Mouse (Mus musculus) testis, adult 2 months (tissue): ENCODE data around the gene Rpl18a. TPM values are rescaled to one million over a fixed set of nuclear protein-coding genes. Genes with fewer than 3 reads are reported as not detected.

Experiments
- H3K27ac ChIP-seq: fragments of 200-500 bp; 2 replicates; pipeline ENCODE4 v1.5.1; 2012; ENCODE audit warnings: low read depth, low read length; ENCODE audit not compliant: control insufficient read depth, insufficient read depth
- H3K27me3 ChIP-seq: fragments of 200-500 bp; 2 replicates; pipeline ENCODE4 v1.6.1; 2012; ENCODE audit warnings: mild to moderate bottlenecking, low read length, moderate library complexity; ENCODE audit not compliant: control insufficient read depth, insufficient read depth
- H3K36me3 ChIP-seq: fragments of 200-500 bp; 2 replicates; pipeline ENCODE4 v1.6.1; 2012; ENCODE audit warnings: mild to moderate bottlenecking, low read length; ENCODE audit not compliant: control insufficient read depth, insufficient read depth
- H3K4me1 ChIP-seq: fragments of 200-500 bp; 2 replicates; pipeline ENCODE4 v1.6.1; 2012; ENCODE audit warnings: low read length; ENCODE audit not compliant: control insufficient read depth, insufficient read depth
- H3K4me3 ChIP-seq: fragments of 200-500 bp; 2 replicates; pipeline ENCODE4 v1.5.1; 2012; ENCODE audit warnings: low read depth, mild to moderate bottlenecking, low read length, moderate library complexity, mixed read lengths; ENCODE audit not compliant: control insufficient read depth
- CTCF ChIP-seq: fragments of 200-500 bp; IDR thresholded peaks from 2 replicates; pipeline ENCODE4 v1.5.1; 2012; ENCODE audit warnings: low read depth, mild to moderate bottlenecking, inconsistent platforms, low read length, moderate library complexity; ENCODE audit not compliant: control insufficient read depth, insufficient read depth, insufficient replicate concordance
- POLR2A ChIP-seq: fragments of 200-500 bp; IDR thresholded peaks from 2 replicates; pipeline ENCODE4 v1.6.1; 2012; ENCODE audit warnings: low read depth, mild to moderate bottlenecking, inconsistent platforms, low read length, moderate library complexity; ENCODE audit not compliant: control insufficient read depth
- polyA plus RNA-seq: library from polyadenylated mRNA; depleted of rRNA; stranded (reverse); fragments of >200 nt; gene quantifications from 2 replicates; pipeline ENCODE4 v1.2.3, GENCODE M21; 2012

Rpl18a gene
- polyA plus RNA-seq, 1 experiment: 1,162 TPM

GRCm38 (mm10) chr8:70890656-70891055, 6.6 kb downstream of the Rpl18a start:
- Histone ChIP-seq H3K4me1 (peaks cover 17% of the 10 kb centered on the region), H3K27me3 (no peaks in the 10 kb centered on the region), H3K27ac (no peak overlapping the region), H3K4me3 (no peak overlapping the region; the same call in 1 of the 2 replicates), H3K36me3 (no peaks in the 10 kb centered on the region; the same call in 1 of the 2 replicates)
- TF ChIP-seq POLR2A (no peak), CTCF (no peak)

GRCm38 (mm10) chr8:70887669-70888068, 9.5 kb downstream of the Rpl18a start:
- TF ChIP-seq CTCF (no peak), POLR2A (no peak)
- Histone ChIP-seq H3K27ac (no peak overlapping the region), H3K4me1 (peaks cover 15% of the 10 kb centered on the region), H3K36me3 (no peaks in the 10 kb centered on the region), H3K4me3 (no peak overlapping the region), H3K27me3 (no peaks in the 10 kb centered on the region)

DNA sequence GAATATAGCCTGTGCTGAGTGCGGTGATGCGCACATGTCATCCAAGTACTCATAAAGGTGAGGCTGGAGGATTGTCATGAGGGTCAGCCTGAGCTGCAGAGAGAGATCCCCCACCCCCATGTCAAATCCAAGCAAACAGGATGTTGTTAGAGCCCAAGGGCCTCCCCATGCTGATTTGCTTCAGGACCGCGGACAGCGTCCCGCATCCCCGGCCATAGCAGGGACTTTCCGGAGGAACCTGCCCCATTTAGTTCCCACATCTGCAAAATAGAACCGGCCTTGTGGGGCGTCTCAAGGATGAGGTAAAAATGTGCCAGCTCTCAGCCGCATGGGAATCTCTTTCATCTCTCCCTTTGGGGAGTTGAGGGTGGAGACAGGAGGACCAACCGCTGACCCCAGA, 11.6 kb downstream of the Rpl18a start:
- Histone ChIP-seq H3K27me3 (no peaks in the 10 kb centered on the region), H3K4me3 (no peak overlapping the region), H3K4me1 (peaks cover 4% of the 10 kb centered on the region), H3K27ac (no peak overlapping the region), H3K36me3 (no peaks in the 10 kb centered on the region)
- no peak for TF ChIP-seq POLR2A
- no peak for TF ChIP-seq CTCF

- Histone ChIP-seq H3K4me3 (no peak overlapping the region), H3K36me3 (no peaks in the 10 kb centered on the region), H3K27me3 (no peaks in the 10 kb centered on the region), H3K27ac (no peak overlapping the region), H3K4me1 (peaks cover 4% of the 10 kb centered on the region)
- TF ChIP-seq POLR2A (no peak), CTCF (no peak)
These were observed 12.5 kb downstream of the Rpl18a start for GRCm38 (mm10) chr8:70884683-70885082.

DNA sequence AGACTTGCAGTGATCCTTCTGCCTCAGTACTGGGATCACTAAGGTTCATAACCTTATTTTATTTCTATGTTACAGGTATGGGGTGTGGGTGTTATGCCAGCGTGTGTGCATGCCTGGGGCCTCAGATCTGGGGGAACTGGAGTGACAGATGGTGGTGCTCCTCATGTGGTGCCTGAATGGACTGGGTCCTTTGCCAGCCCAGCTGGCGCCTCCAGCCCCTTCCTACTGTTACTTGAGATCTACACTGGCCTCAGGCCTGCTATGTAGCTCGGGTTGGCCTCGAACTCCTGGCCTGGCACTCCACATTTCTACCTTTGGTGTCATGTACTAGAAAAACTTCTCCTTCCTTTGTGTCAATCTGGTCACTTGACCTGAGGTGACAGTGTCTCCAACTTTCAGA, 13.0 kb downstream of the Rpl18a start:
- no peaks in the 10 kb centered on the region for H3K36me3 ChIP-seq
- no peaks in the 10 kb centered on the region for H3K27me3 ChIP-seq
- H3K27ac ChIP-seq: no peak overlapping the region
- peaks cover 4% of the 10 kb centered on the region for H3K4me1 ChIP-seq
- TF ChIP-seq POLR2A: no peak
- TF ChIP-seq CTCF: no peak
- H3K4me3 ChIP-seq: no peak overlapping the region

DNA sequence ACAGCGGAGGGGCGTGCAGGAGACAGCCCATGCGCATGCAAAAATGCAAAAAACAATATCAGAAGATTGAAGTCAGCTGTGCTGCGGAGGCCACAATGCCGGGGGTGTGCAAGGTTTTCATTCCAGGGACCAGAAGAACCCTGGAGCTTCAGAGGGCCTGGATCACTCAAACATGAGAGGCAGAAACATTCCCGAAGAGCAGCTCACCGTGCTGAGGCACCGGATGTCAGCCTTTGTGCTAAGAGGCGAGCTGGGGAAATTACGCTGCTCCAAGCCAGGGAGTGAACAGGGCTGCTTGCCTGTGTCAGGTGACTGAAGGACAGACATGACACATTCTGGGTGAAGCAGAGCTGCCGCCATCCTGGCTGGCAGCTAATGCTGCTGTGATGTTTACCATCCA, 16.7 kb downstream of the Rpl18a start:
- no peak overlapping the region for H3K27ac ChIP-seq
- H3K4me3 ChIP-seq: no peak overlapping the region
- no peaks in the 10 kb centered on the region for H3K36me3 ChIP-seq
- TF ChIP-seq CTCF (no peak), POLR2A (no peak)
- H3K4me1 ChIP-seq: no peaks in the 10 kb centered on the region; the same call in 1 of the 2 replicates
- no peaks in the 10 kb centered on the region for H3K27me3 ChIP-seq

DNA sequence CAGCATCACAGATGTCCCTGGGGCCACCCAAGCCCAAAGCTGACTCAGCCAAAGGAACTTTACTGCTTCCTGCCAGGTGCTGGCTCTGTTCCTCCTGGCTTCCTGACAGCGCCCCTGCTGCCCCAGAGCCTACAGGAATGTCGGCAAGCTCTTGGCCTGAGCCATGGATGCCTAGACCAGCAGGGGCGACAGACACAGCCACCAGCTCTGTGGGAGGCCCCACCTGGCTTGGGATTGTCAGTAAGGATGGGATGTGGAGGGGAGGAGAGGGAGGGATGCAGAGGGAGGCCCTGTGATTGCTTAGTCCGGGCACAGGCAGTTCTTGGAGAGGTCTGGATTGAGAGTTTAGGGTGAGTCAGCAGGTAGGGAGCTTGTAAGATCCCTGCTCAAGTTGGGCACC, 17.1 kb downstream of the Rpl18a start:
- no peaks in the 10 kb centered on the region for H3K36me3 ChIP-seq
- no peak overlapping the region for H3K4me3 ChIP-seq
- TF ChIP-seq CTCF (no peak), POLR2A (no peak)
- H3K27me3 ChIP-seq: no peaks in the 10 kb centered on the region
- no peak overlapping the region for H3K27ac ChIP-seq
- H3K4me1 ChIP-seq: no peaks in the 10 kb centered on the region; the same call in 1 of the 2 replicates

- Histone ChIP-seq H3K36me3 (no peaks in the 10 kb centered on the region), H3K27ac (no peak overlapping the region), H3K27me3 (no peaks in the 10 kb centered on the region), H3K4me3 (no peak overlapping the region), H3K4me1 (peaks cover under 1% of the 10 kb centered on the region; the same call in 1 of the 2 replicates)
- TF ChIP-seq POLR2A: no peak
- TF ChIP-seq CTCF: no peak
These were observed 17.7 kb downstream of the Rpl18a start for GRCm38 (mm10) chr8:70879500-70879899.
